Mouse (Mus musculus) cerebellum, adult 18-20 months (tissue): Measurements from ENCODE around the gene Prex1.

Experiments used
- DNase-seq, 2 experiments: peaks; one replicate each; pipeline ENCODE4 v3.0.0; 2021

Prex1 gene

DNA sequence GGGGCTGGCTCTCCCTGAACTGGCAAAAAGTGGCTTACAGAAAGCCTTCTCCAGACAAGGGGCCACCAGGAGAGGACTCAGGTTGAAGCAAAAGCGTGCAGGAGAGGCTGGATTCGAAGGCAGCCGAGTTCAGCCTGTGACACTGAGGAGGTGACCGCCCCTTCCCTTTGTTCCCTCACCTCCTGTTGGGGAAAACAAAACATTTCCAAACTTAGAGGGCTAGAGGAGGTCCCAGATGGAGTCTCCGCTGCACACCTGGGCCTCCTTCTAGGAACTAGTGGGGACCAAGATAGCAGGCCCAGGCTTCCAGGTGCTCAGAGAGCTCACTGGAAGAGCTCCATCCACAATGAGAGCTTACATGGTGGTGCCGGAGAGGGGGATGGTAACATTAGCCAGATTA, 161.0 kb downstream of the Prex1 start:
- DNase-seq, result no peak

DNA sequence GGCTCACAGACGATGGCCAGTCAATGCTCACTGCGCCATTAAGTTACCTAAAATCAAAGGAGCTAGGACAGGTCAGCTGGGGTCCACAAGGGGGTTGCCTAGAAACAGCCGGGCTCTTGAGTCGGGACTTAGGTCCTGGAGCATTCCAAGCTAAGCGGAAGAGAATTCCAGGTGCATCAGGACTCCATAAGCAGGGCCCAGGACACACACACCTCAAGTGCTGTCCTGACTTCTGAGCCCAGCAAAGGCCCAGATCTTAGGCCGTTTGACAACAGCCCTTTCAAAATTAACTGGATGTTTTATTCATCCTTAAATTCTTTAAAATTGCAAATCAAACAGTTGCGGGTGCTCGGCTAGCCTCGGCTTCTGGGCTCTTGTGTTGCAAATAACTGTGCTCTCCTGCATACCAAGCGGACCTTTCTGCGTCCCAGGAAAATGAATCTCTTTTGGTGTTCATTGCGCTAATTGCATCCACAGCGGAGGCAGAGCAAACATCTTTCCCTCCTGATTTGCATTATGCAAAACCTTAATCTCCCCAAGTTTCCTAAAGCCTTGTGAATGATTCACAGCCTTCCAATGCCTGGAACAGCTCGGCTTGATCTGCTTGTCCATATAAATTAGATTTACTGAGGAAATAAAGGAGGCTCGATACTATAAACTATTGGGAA, 161.7 kb downstream of the Prex1 start:
- DNase-seq, result no peak

DNA sequence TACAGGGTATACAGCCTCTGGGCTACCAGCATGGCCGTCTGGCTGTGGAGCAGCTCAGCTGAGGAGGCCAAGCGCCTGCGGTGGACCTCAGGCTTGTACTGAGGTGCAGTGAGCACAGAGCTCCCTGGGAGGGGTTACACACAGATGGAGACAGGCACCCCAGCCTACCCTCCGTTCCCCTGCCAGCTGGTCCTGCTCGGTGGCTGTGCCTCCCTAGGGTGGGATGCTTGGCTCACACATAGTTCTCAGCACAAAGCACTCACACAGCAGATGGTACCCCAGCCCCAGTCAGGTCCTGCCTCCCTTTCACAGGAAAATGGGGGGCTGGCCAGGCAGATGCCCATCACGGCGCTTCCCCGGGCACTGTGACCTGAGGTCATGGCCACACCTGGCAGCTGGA, 163.8 kb downstream of the Prex1 start:
- no peak for DNase-seq

DNA sequence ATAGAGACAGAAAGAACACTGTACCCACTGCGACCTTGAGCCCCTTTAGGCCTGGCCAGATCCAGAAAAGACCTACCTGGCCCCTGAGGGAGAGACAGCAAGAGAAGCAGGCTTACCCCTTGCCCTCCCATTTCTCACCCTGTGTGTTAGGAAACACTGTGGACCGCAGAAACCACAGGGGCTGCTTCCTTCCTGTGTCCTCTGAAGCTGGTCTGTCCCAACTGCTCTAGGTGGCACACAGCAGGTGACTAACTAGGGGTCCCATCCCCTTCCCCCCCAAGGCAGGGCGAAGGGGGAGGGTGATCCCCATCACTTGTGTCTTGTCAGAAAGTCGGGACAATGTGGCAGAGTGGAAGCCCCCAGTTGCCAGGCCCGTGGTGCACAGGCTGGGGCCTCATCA, 164.6 kb downstream of the Prex1 start:
- no peak for DNase-seq

DNA sequence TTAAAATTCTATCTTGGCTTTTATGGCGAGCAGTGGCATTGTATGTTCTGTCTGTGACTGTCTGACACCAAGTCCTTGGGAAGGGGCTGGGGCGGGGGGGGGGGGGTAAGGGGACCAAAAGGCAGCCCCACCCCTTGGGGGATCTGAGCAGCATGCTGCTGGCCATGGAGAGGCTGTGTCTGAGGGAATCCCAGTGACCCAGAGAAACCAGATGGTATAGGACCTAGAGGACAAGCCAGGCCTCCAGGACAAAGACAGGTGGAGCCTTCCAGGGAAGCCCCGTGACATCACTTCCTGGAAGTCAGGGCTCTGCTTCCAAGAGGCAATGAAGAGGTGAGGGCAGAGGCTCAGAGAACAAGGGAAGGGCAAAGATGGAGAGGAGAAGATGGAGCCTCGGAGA, 168.1 kb downstream of the Prex1 start:
- no peak for DNase-seq

DNA sequence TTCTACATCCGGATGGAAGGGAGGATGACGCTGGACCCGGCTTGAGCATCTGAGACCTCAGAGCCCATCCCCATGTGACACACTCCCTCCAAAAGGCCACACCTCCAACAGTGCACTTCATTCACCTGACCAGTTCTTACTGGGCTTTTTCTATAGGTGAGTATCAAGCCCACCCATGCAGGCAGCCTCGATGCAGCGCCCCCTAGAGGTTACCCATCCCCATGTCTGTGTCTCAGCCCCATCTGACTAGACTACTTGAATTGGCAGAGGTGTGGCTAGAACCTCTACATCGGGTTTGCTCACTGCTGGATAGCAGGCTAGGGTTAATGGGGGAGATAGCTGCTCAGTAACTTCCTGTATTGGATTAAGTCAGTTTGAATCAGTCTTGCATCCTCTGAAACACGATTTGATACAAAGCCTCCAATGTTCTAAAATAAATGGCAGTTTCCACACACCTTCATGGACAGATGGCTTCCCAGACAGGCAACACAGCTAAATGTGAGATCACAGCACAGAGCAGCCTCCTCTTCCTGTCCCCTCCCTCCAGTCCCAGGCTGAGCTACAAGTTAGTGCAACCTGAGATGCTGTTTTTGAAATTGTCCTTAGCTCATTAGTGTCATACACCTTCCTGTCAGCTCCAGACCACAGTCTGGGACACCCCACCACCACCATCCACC, 168.9 kb downstream of the Prex1 start:
- DNase-seq, result no peak

DNA sequence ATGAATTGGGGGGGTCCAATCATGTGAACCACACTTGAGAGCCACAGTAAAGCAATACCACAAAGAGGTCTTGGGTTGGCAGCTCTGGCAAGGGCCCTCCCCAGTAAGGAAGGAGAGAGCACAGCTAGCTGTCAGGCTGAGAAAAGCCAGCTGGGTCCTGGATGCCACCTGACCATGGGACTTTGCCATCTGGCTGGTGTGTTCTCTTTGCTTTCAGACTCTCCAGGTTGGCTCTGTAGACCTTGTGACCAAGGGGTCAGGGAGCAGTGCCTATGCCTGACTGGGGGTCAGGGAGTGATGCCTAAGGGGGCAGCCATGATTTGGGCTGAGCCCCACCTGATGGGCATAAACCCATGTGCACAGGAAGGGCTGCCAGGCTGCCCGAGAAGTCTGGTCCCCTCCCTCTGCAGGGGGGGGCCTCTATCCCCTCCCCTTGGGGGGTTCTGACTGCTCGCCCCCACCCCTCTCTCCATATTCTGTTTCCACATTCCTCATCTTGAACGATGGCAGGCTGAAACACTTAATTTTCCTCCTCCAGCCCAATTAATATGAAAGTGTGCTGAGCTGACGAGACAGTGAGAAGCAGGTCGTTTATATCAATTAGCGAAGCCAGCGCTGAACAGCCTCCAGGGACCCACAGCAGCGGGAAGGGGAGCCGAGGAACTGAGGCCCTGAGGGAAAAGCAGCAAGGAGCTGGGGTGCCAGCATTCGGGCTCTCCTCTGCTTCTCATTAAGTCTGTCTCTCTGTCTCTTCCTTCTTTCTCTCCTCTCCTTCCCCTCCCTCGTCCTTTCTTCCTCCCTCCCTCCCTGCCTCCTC, 172.3 kb downstream of the Prex1 start:
- DNase-seq, result no peak

DNA sequence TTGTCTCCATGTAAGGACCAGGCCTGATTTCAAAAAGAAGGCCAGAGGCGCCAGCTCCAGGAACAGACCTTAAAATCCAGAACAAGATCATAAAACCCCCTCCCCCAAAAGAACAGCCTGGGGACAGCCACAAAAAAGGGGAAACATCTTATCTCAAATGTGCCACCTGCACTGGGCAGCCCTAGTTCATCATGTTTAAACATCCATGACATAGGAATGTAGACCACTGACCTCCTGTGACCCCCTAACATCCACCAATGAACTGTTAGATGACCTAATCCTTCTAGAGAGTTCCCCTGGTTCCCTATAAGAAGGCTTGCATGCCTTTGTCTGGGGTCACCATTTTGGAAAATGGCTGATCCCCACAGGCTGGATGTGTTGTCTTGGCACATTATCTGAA, 173.4 kb downstream of the Prex1 start:
- no peak for DNase-seq

DNA sequence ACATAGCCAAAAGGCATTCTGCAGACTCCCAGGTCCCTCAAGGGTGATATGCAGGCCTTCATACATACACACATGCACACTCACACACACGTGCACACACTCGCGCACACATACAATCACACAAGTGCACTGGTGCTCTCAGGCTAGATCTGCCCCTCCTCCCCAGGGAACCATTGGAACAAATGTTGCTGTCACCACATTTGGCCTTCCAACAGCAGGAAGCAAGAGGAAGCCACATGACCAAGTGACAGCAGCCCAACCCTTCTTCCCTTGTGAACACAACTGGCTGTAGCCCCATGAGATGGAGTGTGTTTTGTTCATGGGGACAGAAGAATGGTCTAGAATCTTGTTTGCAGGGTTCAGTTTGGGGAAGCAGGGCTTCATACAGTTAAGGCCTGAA, 176.7 kb downstream of the Prex1 start:
- DNase-seq, result no peak

DNA sequence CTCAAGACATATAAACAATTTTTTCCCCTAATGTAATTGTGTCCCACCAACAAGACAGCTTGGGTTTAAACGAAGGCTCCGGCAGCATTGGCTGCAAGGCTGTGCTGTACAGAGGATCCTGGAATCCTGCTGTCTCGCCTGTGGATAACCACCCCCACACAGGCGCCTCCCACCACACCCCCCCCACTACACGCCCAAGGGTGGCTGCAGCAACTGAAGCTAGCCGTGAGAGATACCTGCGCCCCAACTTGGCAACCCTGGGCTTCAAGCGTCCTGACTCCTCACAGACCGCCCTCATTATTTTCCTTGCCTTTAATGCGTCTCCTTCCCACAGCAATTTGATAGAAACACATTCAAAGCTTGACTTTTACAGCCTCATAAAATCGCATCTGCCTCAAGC, 178.1 kb downstream of the Prex1 start:
- DNase-seq, result no peak

DNA sequence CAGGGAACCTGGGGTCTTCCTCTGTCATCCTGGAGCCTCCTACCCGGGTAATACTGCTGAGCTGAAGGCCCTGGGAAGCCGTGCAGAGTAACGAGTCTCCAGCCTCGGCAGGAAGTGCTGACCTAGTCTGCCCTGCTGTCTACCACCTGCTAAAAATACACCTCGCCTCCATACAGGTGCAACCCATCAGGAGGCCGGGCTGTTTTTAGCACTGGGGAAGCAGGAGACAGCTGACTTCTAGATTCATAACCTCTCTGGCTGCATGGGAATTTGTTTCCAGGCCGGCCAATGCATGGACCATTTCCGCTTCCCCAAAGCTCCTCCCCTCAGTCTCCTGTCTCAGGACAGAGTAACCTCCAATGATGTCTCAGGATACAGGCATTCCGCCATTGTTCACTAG, 187.4 kb downstream of the Prex1 start:
- peak; percentile 5 to 14 for DNase-seq

DNA sequence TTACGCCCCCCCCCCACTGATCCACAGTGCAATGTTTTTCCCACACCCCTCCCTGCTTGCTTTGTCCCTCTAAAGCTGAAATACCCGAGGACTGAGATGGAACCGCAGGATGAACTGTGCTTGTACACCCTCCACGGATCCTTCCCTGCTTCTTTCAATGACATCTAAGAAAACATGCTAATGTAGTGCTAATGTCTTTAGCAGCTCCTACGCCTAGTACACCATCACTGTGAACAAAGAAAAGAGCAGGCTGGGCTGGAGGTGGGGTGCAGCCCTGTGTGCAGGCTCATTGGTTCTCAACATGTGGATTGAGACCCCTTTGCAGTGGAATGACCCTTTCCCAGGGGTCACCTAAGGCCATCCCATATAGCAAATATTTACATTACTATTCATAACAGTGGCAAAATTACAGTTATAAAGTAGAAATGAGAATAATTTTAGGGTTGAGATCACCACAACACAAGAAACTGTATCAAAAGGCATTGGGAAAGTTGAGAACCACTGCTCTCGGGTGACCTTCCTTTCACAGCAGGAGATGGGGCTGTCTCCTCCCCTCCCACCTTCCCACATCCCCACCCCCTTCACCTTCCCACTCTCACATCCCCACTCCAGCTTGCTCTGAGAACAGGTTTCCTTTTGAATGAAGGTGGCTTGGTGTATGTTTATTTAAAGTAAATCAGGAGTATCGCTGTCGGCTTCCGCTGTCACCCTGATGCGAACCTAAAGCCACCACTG, 190.3 kb downstream of the Prex1 start:
- DNase-seq, result no peak

DNA sequence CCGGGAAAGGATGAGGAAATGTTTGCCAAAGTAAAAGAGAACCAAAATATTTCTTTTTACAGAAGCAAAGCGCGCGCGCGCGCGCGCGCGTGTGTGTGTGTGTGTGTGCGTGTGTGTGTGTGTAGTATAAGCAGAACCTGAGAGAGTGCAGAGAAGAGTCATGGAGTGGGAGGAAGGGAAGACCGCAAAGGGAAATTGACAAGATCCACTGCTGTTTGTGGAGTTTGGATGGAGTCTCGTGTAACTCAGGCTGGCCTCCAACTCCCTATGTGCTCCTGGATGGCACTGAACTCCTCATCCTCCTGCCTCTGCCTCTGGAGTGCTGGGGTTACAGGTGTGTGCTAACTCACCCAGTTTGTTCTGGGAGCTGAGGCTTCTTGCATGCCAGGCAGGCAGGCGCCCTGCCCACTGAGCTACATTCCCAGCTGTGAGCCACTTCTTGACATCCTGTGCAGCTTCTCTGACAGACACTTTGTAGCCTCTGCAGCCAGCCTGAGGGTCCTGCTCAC, 191.0 kb downstream of the Prex1 start:
- no peak for DNase-seq

DNA sequence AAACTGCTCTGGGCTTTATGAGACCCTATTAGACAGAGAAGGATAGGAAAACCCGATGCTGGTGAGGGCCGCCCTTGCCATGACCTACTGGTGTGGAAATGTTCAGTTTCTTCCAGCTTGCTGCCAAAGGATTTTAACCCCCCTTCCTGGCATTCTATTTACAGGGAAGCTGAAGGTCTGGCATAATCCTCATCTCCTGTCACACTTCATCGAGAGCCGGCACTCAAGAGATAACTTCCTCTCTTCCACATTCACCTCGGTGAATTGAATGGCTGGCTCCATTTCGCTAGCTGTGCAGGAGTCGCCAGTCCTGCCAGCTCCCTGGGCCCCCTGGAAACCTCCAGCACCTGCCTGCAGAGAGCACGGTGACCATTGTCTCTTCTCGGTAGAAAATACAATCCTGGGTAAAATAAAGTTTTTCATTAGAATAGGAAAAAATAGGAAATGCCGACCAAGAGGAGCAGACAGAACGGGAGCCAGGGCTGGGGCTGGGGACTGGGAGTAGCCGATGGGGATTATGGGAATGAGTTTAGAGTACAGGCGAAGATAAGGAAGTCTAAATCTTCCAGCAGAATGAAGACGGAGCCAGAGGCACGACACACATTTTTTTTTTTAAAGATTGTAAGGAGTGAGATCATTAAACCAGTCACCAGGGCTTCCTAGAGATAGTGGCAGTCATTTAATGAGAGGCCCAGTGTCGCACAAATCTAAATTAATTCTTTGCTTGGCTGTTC, 191.6 kb downstream of the Prex1 start:
- no peak for DNase-seq

DNA sequence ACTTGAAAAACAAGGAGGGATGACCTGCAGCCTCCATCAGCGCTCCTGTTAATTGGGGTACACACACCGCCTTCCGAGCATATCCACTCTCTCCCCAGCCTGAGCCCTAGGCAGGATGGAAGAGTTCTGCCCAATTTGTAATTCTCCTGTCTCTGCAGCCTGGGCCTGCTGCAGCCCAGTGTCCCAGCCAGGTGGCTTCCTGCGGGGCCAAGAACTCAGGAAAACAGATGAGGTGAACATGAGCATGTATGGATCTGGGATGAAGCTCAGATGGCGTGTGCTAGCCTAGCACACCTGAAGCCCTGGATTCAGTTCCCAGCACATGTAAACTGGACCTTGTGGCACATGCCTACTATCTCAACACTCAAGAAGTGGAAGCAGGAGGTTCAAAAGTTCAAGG, 192.2 kb downstream of the Prex1 start:
- no peak for DNase-seq

DNA sequence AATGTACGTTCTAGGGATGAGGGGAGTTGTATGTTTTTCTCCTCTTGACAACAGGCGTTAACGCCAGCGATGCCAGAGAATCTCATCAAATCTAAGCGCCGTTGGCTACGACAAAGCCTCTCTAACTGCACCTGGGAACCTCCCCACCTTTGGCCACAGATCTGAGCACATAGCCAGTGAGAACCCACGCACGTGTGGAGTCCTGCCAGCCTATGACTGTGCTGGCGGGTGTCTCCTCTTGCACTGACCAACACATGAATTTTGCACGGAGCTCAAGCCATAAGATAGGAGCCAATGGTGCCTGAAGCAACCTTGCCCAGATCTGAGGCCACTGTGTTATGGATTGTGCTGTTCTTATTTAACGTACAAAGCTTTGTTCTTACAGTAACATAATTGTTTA, 193.1 kb downstream of the Prex1 start:
- no peak for DNase-seq

DNA sequence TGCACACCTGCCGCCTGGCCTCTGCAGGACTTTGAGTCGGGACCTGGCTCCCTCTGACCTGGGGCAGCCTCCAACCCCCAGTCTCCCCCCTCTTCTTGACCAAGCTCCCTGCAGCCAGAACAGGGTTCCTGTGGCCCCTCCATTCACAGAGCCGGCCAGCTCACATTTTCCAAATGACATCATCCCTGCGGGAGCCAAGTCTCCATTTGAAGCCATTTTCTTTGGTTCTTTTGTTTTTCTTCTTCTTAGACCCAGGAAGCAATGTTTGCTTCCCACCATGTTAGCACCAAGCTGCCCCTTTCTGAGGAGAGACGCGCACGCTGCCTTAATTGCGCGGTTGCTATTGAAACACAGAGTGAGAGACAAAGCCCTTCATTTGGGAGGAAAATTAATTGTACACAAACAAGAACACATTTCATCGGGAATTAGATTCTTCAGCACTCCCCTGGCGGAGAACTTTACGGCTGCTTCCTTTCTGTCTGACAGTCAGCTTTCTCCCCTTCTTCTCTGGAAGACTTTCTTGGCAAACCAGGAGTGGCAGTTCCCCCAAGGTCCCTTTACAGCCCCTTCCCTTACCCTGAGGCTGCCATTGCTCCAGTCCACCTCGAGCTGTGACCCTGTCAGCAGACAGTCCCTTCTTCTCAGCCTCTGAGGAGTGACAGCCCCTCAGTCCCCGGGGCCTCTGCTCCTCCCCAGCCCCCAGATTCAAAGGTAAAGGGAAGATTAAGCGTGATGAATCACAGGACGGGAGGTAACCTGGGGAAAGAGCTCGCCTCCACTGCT, 196.0 kb downstream of the Prex1 start:
- DNase-seq, result peak in 1 of 2 experiments; percentile 7

DNA sequence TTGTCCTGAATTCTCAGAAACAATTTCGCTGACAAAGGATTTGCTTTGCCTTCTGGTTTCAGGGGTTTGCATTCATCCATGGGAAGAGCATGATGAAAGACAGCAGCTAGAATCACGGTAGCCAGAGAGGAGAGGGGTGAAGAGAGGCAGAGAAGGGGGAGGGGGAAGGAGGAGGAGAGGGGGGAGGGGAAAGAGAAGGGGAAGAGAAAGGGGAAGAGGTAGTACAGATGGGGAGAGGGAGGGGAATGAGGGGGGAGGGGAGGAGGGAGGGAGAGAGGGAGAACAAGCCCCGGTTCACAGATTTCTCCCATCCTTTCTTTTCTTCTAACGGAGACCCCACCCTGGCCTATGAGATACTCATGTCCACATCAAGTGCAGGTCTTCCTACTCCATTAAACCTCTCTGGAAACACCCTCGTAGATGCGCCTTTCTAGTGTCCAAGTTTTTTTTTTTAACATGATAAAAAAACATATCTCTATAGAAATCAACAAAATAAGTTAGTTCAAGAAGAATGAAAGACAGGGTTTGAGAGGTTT, 196.7 kb downstream of the Prex1 start:
- no peak for DNase-seq
